Mouse (Mus musculus) liver, embryonic 11.5 days (tissue): ENCODE results near the gene Aplnr. TPM values are rescaled to one million over a fixed set of nuclear protein-coding genes. Genes with fewer than 3 reads are reported as not detected.

ENCODE experiments used
- ATAC-seq: fragments of 200-750 bp; cut with Nextera tagmentation; replicated peaks from 2 replicates; pipeline ENCODE4 v1.8.0; 2017; ENCODE audit warnings: moderate number of reproducible peaks, mild to moderate bottlenecking, moderate TSS enrichment, moderate library complexity; ENCODE audit not compliant: low FRiP score
- DNase-seq: peaks from one replicate; pipeline ENCODE4 v3.0.0-alpha.2; 2017; ENCODE audit warnings: low spot score
- H3K27ac ChIP-seq: fragments of 300-500 bp; sonication (generic); 2 replicates; pipeline ENCODE4 v1.5.1; 2014; ENCODE audit warnings: mild to moderate bottlenecking, low read depth, low read length, control low read depth
- H3K27me3 ChIP-seq: fragments of 300-500 bp; sonication (generic); replicated peaks from 2 replicates; pipeline ENCODE4 v1.6.1; 2014; ENCODE audit warnings: low read length, mixed read lengths; ENCODE audit not compliant: control insufficient read depth, insufficient read depth
- H3K36me3 ChIP-seq: fragments of 300-500 bp; sonication (generic); 2 replicates; pipeline ENCODE4 v1.6.1; 2014; ENCODE audit warnings: mild to moderate bottlenecking, low read length, moderate library complexity, mixed read lengths; ENCODE audit not compliant: control insufficient read depth, insufficient read depth
- H3K4me1 ChIP-seq: fragments of 300-500 bp; sonication (generic); replicated peaks from 2 replicates; pipeline ENCODE4 v1.6.1; 2014; ENCODE audit warnings: low read length, mixed read lengths; ENCODE audit not compliant: control insufficient read depth, insufficient read depth
- H3K4me2 ChIP-seq: fragments of 300-500 bp; sonication (generic); 2 replicates; pipeline ENCODE4 v1.6.1; 2014; ENCODE audit warnings: mild to moderate bottlenecking, control low read depth, moderate library complexity
- H3K4me3 ChIP-seq: fragments of 300-500 bp; sonication (generic); 2 replicates; pipeline ENCODE4 v1.5.1; 2014; ENCODE audit warnings: low read depth, low read length, control low read depth
- H3K9ac ChIP-seq: fragments of 300-500 bp; sonication (generic); 2 replicates; pipeline ENCODE4 v1.6.1; 2014; ENCODE audit warnings: low read depth, low read length, control low read depth
- H3K9me3 ChIP-seq: fragments of 300-500 bp; sonication (generic); 2 replicates; pipeline ENCODE4 v1.6.1; 2016; ENCODE audit warnings: low read length, inconsistent platforms, mixed read lengths; ENCODE audit not compliant: control insufficient read depth
- WGBS: fragments of 180-500 bp; shearing (Covaris S2); extraction: QIAGEN DNeasy Blood & Tissue Kit; methylation state at CpG from one replicate; pipeline ENCODE4 v1.1.7; 2014; 5-methylcytosine and 5-hydroxymethylcytosine counted together
- polyA plus RNA-seq: library from polyadenylated mRNA; unstranded; fragments of >200 nt; fragmentation: Nextera tagmentation; extraction: Ambion mirVana; gene quantifications from 2 replicates; pipeline ENCODE4 v1.2.1, GENCODE M21; 2014

Aplnr gene
- polyA plus RNA-seq, 1 experiment from 2014 or later: 14.4 TPM

GRCm38 (mm10) chr2:85161638-85162093 is 25.6 kb downstream of the Aplnr start:
- Histone ChIP-seq H3K4me2 (no peak overlapping the region), H3K9me3 (no peaks in the 10 kb centered on the region), H3K36me3 (no peaks in the 10 kb centered on the region), H3K9ac (no peak overlapping the region), H3K27ac (no peak overlapping the region), H3K4me3 (no peak overlapping the region), H3K4me1 (no peaks in the 10 kb centered on the region), H3K27me3 (no peaks in the 10 kb centered on the region)
- 22% methylated on average over 1 of the region's 1 CpGs for WGBS
- no peak for DNase-seq
- no peak for ATAC-seq

GRCm38 (mm10) chr2:85163311-85164047 is 27.5 kb downstream of the Aplnr start:
- Histone ChIP-seq H3K9ac (no peak overlapping the region), H3K4me3 (no peak overlapping the region), H3K4me1 (no peaks in the 10 kb centered on the region), H3K36me3 (no peaks in the 10 kb centered on the region), H3K27ac (no peak overlapping the region), H3K9me3 (no peaks in the 10 kb centered on the region), H3K4me2 (no peak overlapping the region), H3K27me3 (no peaks in the 10 kb centered on the region)
- DNase-seq (no peak), ATAC-seq (peak; percentile 28; the same call in 1 of the 2 replicates)
- WGBS: 28% methylated on average over 7 of the region's 7 CpGs

DNA sequence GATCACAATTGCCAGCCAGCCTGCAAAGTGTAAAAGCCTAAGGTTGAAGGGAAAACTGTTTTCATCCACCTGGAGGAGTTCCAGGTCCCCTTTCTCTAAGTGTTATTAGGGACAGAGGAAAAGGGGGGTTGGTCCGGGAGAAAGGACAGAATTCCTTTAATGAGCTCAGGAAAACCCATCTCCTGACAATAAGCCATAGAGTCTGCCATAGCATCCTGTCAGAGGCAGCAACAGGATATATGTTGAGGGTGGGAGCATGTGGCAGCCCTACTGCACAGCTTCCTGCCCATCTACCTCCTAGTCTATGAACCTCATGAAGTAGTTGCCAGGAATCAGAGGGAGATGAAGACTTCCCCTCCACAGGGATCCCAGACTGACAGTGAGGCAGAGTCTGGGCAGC is 31.6 kb downstream of the Aplnr start:
- no peaks in the 10 kb centered on the region for H3K27me3 ChIP-seq
- no peaks in the 10 kb centered on the region for H3K36me3 ChIP-seq
- H3K27ac ChIP-seq: no peak overlapping the region
- no peaks in the 10 kb centered on the region for H3K4me1 ChIP-seq
- 55% methylated on average over 1 of the region's 1 CpGs for WGBS
- H3K4me2 ChIP-seq: no peak overlapping the region
- no peak for DNase-seq
- H3K9me3 ChIP-seq: no peaks in the 10 kb centered on the region
- H3K9ac ChIP-seq: no peak overlapping the region
- ATAC-seq: no peak; the same call in 1 of the 2 replicates
- H3K4me3 ChIP-seq: no peak overlapping the region

DNA sequence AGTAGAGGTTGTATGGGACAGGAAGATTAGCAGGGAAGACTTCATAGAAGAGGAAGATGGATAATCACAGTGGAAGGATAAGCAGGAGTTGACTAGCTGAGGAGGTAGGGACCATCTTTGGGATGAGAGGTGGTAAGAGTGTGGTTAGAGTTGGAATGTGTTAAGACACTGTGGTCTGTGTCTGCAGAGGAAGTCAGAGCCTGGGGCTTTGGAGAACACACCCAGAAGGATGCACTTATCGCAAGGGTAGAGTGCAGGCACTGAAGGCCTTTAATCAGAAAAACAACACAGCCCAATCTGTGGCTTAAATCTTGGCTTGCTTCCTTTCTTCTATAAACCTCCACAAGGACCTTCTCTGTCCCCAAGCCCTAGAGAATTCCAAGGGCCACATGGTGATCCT is 32.3 kb downstream of the Aplnr start:
- no peaks in the 10 kb centered on the region for H3K36me3 ChIP-seq
- H3K4me3 ChIP-seq: no peak overlapping the region
- no peaks in the 10 kb centered on the region for H3K9me3 ChIP-seq
- no peaks in the 10 kb centered on the region for H3K4me1 ChIP-seq
- ATAC-seq: no peak
- DNase-seq: no peak
- H3K27ac ChIP-seq: no peak overlapping the region
- WGBS: 42% methylated on average over 1 of the region's 1 CpGs
- H3K4me2 ChIP-seq: no peak overlapping the region
- H3K9ac ChIP-seq: no peak overlapping the region
- no peaks in the 10 kb centered on the region for H3K27me3 ChIP-seq

DNA sequence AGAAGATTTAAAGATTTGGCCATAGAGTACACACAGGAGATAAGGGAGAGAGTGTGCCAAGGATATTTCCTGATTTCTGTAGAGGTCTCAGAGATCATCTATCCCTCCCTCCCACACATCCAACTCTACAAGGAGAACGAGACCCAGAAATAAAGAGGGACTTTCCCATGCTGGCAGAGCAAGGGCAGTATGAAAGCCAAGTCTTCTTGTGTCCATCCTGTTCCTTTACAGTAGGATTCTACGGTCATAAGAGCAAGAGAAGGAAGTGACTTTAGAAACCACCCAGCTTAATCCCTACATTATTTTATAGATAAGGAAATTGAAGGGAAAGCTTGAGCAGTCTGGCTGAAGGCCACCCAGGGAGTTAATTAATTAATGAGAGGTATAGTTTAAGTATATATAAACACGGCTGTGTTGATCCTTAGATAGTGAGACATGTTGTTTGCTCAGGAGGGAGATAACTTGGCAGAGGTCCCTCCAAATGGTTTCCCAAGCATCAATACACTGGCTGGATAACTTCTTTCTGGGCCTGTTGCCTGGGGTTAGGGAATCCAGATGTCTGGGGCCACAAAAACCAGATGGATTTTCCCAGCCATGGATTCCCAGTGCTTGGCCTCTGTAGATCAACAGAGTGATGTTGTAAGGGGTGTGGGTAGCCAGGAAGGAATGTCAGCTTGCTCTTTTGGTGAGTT is 36.2 kb downstream of the Aplnr start:
- Histone ChIP-seq H3K27me3 (no peaks in the 10 kb centered on the region), H3K4me2 (no peak overlapping the region), H3K9me3 (no peaks in the 10 kb centered on the region), H3K9ac (no peak overlapping the region), H3K36me3 (no peaks in the 10 kb centered on the region), H3K27ac (no peak overlapping the region), H3K4me3 (no peak overlapping the region), H3K4me1 (no peaks in the 10 kb centered on the region)
- ATAC-seq: peak; percentile 36; the same call in 1 of the 2 replicates
- no peak for DNase-seq
- WGBS: 53% methylated on average over 3 of the region's 3 CpGs

GRCm38 (mm10) chr2:85172763-85173103 is 36.7 kb downstream of the Aplnr start:
- 55% methylated on average over 2 of the region's 2 CpGs for WGBS
- Histone ChIP-seq H3K4me1 (no peaks in the 10 kb centered on the region), H3K9me3 (no peaks in the 10 kb centered on the region), H3K36me3 (no peaks in the 10 kb centered on the region), H3K4me2 (no peak overlapping the region), H3K4me3 (no peak overlapping the region), H3K27ac (no peak overlapping the region), H3K9ac (no peak overlapping the region), H3K27me3 (no peaks in the 10 kb centered on the region)
- ATAC-seq (no peak), DNase-seq (no peak)

DNA sequence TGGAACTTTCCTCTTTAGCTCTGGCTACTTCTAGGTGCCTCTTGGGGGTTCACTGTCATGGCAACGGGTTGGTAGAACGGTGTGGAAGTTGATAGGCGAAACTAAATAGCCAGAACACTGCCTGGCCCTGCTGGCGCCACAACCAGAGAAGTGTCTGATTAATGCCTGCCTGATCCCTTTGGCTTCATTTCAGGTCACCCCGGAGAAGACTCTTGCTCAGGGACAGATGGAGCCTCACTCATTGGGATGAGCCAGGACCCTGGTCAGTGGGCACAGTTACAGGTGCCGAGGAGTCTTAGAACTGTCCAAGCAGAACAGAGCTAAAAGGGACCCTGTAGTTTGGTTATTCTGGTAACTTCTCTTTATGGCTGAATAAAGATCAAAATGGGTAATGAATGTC is 37.5 kb downstream of the Aplnr start:
- Histone ChIP-seq H3K9ac (no peak overlapping the region), H3K4me1 (no peaks in the 10 kb centered on the region), H3K27ac (no peak overlapping the region), H3K9me3 (no peaks in the 10 kb centered on the region), H3K36me3 (no peaks in the 10 kb centered on the region), H3K4me2 (no peak overlapping the region), H3K4me3 (no peak overlapping the region), H3K27me3 (no peaks in the 10 kb centered on the region)
- DNase-seq (no peak), ATAC-seq (no peak)
- WGBS: 77% methylated on average over 6 of the region's 6 CpGs

DNA sequence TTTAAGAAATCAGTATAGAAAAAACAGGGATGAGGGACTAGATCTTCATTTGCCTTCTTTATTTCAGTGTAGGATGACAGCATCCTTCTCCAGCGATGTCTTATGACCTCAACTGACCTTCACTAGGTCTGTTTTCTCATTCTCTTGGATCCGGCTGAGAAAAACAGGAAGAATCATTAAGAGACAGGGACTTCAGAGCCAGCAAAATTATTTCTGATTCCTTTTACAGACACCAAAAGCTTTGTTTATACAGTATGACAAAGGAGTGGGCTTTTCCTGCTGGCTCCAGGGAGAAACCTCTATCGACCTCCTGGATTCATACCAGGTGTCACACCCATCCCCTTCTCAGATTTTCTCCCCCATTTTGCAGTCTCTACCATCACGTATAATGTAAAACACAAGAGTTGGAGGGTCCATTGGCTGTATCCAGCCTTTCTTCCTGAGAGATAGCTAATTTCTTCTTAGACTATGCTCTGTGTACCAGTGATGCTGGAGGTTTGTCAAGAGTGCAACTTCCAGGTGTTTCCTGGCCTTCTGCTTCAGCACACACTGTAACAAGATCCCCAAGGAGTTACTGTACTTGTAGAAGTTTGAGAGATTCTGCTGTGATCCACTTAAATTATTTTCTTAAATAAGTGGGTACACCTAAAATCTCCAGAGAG is 42.2 kb downstream of the Aplnr start:
- 61% methylated on average over 4 of the region's 4 CpGs for WGBS
- H3K4me1 ChIP-seq: no peaks in the 10 kb centered on the region
- no peak overlapping the region for H3K9ac ChIP-seq
- no peak overlapping the region for H3K4me2 ChIP-seq
- DNase-seq (no peak), ATAC-seq (no peak)
- H3K9me3 ChIP-seq: no peaks in the 10 kb centered on the region
- H3K27ac ChIP-seq: no peak overlapping the region
- no peaks in the 10 kb centered on the region for H3K27me3 ChIP-seq
- H3K4me3 ChIP-seq: no peak overlapping the region
- no peaks in the 10 kb centered on the region for H3K36me3 ChIP-seq
